Mouse (Mus musculus) liver, embryonic 14.5 days (tissue): ENCODE data around the gene Gimap4.

ENCODE experiments used
- CTCF ChIP-seq: IDR thresholded peaks from 2 replicates; pipeline ENCODE4 v1.5.1; 2016; ENCODE audit warnings: antibody characterized with exemption, low read depth, control low read depth
- EP300 ChIP-seq: IDR thresholded peaks from 2 replicates; pipeline ENCODE4 v1.6.1; 2016; ENCODE audit warnings: antibody characterized with exemption, low read depth

DNA sequence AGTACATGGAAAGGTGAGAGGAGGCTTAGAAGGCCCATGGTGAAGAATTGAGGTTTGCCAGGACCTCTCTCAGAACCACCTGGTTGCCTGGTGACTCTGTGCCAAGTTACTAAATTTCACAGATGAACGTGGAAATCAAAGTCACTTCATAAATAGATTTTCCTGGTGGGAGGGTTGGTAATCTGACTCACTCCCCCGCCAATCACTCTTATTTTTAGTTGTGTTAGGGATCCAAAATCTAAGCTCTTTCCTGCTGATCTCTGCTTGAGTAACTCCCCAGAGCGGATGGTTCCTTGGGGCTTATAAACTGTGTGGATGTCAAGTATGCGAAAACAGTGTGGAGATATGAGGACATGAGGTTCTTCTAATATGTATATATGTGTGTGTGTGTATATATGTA, 2.1 kb upstream of the Gimap4 start:
- TF ChIP-seq EP300 (no peak), CTCF (no peak)
